Mouse (Mus musculus) forebrain, embryonic 16.5 days (tissue): ENCODE results near the gene Adgrl1. TPM values are rescaled to one million over a fixed set of nuclear protein-coding genes. Genes with fewer than 3 reads are reported as not detected.

Source experiments
- ATAC-seq: fragments of 200-750 bp; cut with Nextera tagmentation; 2 replicates; pipeline ENCODE4 v1.8.0; 2017; ENCODE audit warnings: mild to moderate bottlenecking, moderate library complexity
- H3K27ac ChIP-seq: fragments of 300-500 bp; sonication (generic); 2 replicates; pipeline ENCODE4 v1.5.1; 2014; ENCODE audit warnings: low read length, control low read depth
- H3K27me3 ChIP-seq: fragments of 300-500 bp; sonication (generic); replicated peaks from 2 replicates; pipeline ENCODE4 v1.6.1; 2014; ENCODE audit warnings: low read length; ENCODE audit not compliant: control insufficient read depth, insufficient read depth
- H3K36me3 ChIP-seq: fragments of 300-500 bp; sonication (generic); 2 replicates; pipeline ENCODE4 v1.6.1; 2014; ENCODE audit not compliant: control insufficient read depth, insufficient read depth
- H3K4me1 ChIP-seq: fragments of 300-500 bp; sonication (generic); replicated peaks from 2 replicates; pipeline ENCODE4 v1.6.1; 2014; ENCODE audit warnings: low read length; ENCODE audit not compliant: control insufficient read depth, insufficient read depth
- H3K4me2 ChIP-seq: fragments of 300-500 bp; sonication (generic); 2 replicates; pipeline ENCODE4 v1.6.1; 2014; ENCODE audit warnings: mild to moderate bottlenecking, low read length, control low read depth
- H3K4me3 ChIP-seq: fragments of 300-500 bp; sonication (generic); replicated peaks from 2 replicates; pipeline ENCODE4 v1.5.1; 2014; ENCODE audit warnings: mild to moderate bottlenecking, low read length, control low read depth
- H3K9ac ChIP-seq: fragments of 300-500 bp; sonication (generic); replicated peaks from 2 replicates; pipeline ENCODE4 v1.6.1; 2014; ENCODE audit warnings: low read depth, low read length, control low read depth
- H3K9me3 ChIP-seq: fragments of 300-500 bp; sonication (generic); 2 replicates; pipeline ENCODE4 v1.6.1; 2016; ENCODE audit warnings: low read length; ENCODE audit not compliant: control insufficient read depth
- WGBS: fragments of 180-500 bp; shearing (Covaris S2); extraction: QIAGEN DNeasy Blood & Tissue Kit; methylation state at CpG from one replicate; pipeline ENCODE4 v1.1.7; 2014; 5-methylcytosine and 5-hydroxymethylcytosine counted together
- microRNA-seq: library from miRNA; unstranded; fragments of <30 nt; microRNA quantifications from one replicate; pipeline ENCODE4, GENCODE M21; 2017
- polyA plus RNA-seq: library from polyadenylated mRNA; unstranded; fragments of >200 nt; fragmentation: Nextera tagmentation; extraction: Ambion mirVana; gene quantifications from 2 replicates; pipeline ENCODE4 v1.2.1, GENCODE M21; 2015

Gene Adgrl1
- polyA plus RNA-seq, 1 experiment from 2014 or later, result 60.4 TPM

DNA sequence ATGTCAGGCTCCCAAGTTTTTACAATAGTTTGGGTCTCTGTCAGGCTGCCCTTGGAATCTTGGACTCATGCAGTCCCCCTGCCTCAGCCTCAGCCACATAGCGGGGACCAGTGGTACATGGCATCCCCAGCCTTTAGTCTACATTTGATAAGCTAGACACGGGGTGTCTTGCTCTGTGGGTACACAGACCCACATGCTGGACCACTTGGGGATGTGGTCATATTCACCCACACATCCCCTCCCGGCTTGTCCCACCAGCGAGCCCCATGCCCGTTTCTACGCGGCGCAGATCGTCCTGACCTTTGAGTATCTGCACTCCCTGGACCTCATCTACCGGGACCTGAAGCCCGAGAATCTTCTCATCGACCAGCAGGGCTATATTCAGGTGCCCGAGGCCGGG, 90.3 kb downstream of the Adgrl1 start:
- H3K27me3 ChIP-seq, result no peaks in the 10 kb centered on the region
- no peak overlapping the region for H3K4me3 ChIP-seq
- no peak overlapping the region for H3K27ac ChIP-seq
- WGBS, result 95% methylated on average over 14 of the region's 14 CpGs
- ATAC-seq, result no peak
- no peaks in the 10 kb centered on the region for H3K4me1 ChIP-seq
- H3K4me2 ChIP-seq, result no peak overlapping the region
- no peaks in the 10 kb centered on the region for H3K9me3 ChIP-seq
- no peak overlapping the region for H3K9ac ChIP-seq
- H3K36me3 ChIP-seq, result peaks cover 31% of the 10 kb centered on the region

Small RNA genes within 50 kb of the gene (microRNA-seq; reads per million reads assigned to microRNA genes)
- not detected for gene Gm44330
- not detected for gene Gm44450

Other genes starting within 250 kb of the Adgrl1 start
- 147 and 151 TPM in 2 replicates for gene Gipc1, start 247.4 kb upstream of the Adgrl1 start, polyA plus RNA-seq
- gene Ptger1, start 233.4 kb upstream of the Adgrl1 start, polyA plus RNA-seq, result 0.45 and 1.3 TPM in 2 replicates
- gene Pkn1, start 200.9 kb upstream of the Adgrl1 start, polyA plus RNA-seq, result 30.7 and 36.0 TPM in 2 replicates
- gene Ddx39, start 184.9 kb upstream of the Adgrl1 start, polyA plus RNA-seq, result 116 TPM in 2 replicates
- gene Adgre5, start 158.8 kb upstream of the Adgrl1 start, polyA plus RNA-seq, result 8.1 and 10.8 TPM in 2 replicates
- gene Gm10644, start 55.1 kb downstream of the Adgrl1 start, polyA plus RNA-seq, result 0.63 and 1.3 TPM in 2 replicates
- 14.8 and 19.5 TPM in 2 replicates for gene Asf1b, start 55.4 kb downstream of the Adgrl1 start, polyA plus RNA-seq
- 164 TPM in 2 replicates for gene Prkaca, start 72.9 kb downstream of the Adgrl1 start, polyA plus RNA-seq
- gene Samd1, start 97.6 kb downstream of the Adgrl1 start, polyA plus RNA-seq, result 8.1 and 9.7 TPM in 2 replicates
- gene 1700067K01Rik, start 101.4 kb downstream of the Adgrl1 start, polyA plus RNA-seq, result 1.1 and 1.3 TPM in 2 replicates
- gene 2210011C24Rik, start 112.1 kb downstream of the Adgrl1 start, polyA plus RNA-seq, result not detected in 2 replicates
- 2.0 and 3.0 TPM in 2 replicates for gene Palm3, start 121.4 kb downstream of the Adgrl1 start, polyA plus RNA-seq
- 0.65 and 0.79 TPM in 2 replicates for gene Il27ra, start 142.5 kb downstream of the Adgrl1 start, polyA plus RNA-seq
- gene Rln3, start 144.9 kb downstream of the Adgrl1 start, polyA plus RNA-seq, result not detected in 2 replicates
- gene Gm10643, start 165.0 kb downstream of the Adgrl1 start, polyA plus RNA-seq, result 1.0 and 1.1 TPM in 2 replicates
- 8.7 and 11.3 TPM in 2 replicates for gene Rfx1, start 166.7 kb downstream of the Adgrl1 start, polyA plus RNA-seq
- gene Dcaf15, start 204.7 kb downstream of the Adgrl1 start, polyA plus RNA-seq, result 16.0 and 20.6 TPM in 2 replicates
- gene Podnl1, start 225.9 kb downstream of the Adgrl1 start, polyA plus RNA-seq, result 0.31 and 0.38 TPM in 2 replicates
- gene Cc2d1a, start 247.8 kb downstream of the Adgrl1 start, polyA plus RNA-seq, result 35.4 and 43.8 TPM in 2 replicates
- 2.6 and 3.5 TPM in 2 replicates for gene 4930432K21Rik, start 247.9 kb downstream of the Adgrl1 start, polyA plus RNA-seq